Mouse (Mus musculus) embryo, embryonic 10 days (tissue): Measurements from ENCODE around the gene Smyd2.

Source experiments
- DNase-seq: peaks from one replicate; pipeline ENCODE4 v3.0.0-alpha.2; 2015; ENCODE audit warnings: low spot score

The Smyd2 gene

GRCm38 (mm10) chr1:189921818-189922592 is at the start of gene Smyd2:
Smyd2 (minus strand) TSS chr1:189922363.
- peak; percentile 83 for DNase-seq

GRCm38 (mm10) chr1:189970381-189970780 is 48.2 kb upstream of the Smyd2 start:
- no peak for DNase-seq

- no peak for DNase-seq
Measured at GRCm38 (mm10) chr1:189968027-189968426, 45.9 kb upstream of the Smyd2 start.

- no peak for DNase-seq
Measured at GRCm38 (mm10) chr1:189960481-189960880, 38.3 kb upstream of the Smyd2 start.

- no peak for DNase-seq
Measured at GRCm38 (mm10) chr1:189959802-189960201, 37.6 kb upstream of the Smyd2 start.

- DNase-seq, result no peak
Measured at GRCm38 (mm10) chr1:189951861-189952260, 29.7 kb upstream of the Smyd2 start.

GRCm38 (mm10) chr1:189947411-189947810 is 25.2 kb upstream of the Smyd2 start:
- no peak for DNase-seq

GRCm38 (mm10) chr1:189946126-189946525 is 24.0 kb upstream of the Smyd2 start:
- DNase-seq, result no peak

GRCm38 (mm10) chr1:189941786-189942185 is 19.6 kb upstream of the Smyd2 start:
- DNase-seq, result no peak

GRCm38 (mm10) chr1:189936436-189937105 is 14.4 kb upstream of the Smyd2 start:
- no peak for DNase-seq

GRCm38 (mm10) chr1:189933480-189934202 is 11.5 kb upstream of the Smyd2 start:
- no peak for DNase-seq

- DNase-seq, result no peak
Measured at GRCm38 (mm10) chr1:189932976-189933375, 10.8 kb upstream of the Smyd2 start.

GRCm38 (mm10) chr1:189932190-189932589 is 10.0 kb upstream of the Smyd2 start:
- peak; percentile 65 for DNase-seq

GRCm38 (mm10) chr1:189929896-189930295 is 7.7 kb upstream of the Smyd2 start:
- DNase-seq, result no peak

GRCm38 (mm10) chr1:189927644-189928043 is 5.5 kb upstream of the Smyd2 start:
- DNase-seq, result peak; percentile 84

GRCm38 (mm10) chr1:189926279-189926678 is 4.1 kb upstream of the Smyd2 start:
- no peak for DNase-seq

- no peak for DNase-seq
Measured at GRCm38 (mm10) chr1:189923871-189924568, 1.9 kb upstream of the Smyd2 start.

- no peak for DNase-seq
Measured at GRCm38 (mm10) chr1:189923157-189923556, 994 bp upstream of the Smyd2 start.

GRCm38 (mm10) chr1:189922721-189923120 is 558 bp upstream of the Smyd2 start:
- DNase-seq, result no peak

- DNase-seq, result no peak
Measured at GRCm38 (mm10) chr1:189921568-189921817, 670 bp downstream of the Smyd2 start.

- peak; percentile 76 for DNase-seq
Measured at GRCm38 (mm10) chr1:189920701-189921567, 1.2 kb downstream of the Smyd2 start.
